Mouse (Mus musculus): ENCODE results near the gene Basp1. TPM values are rescaled to one million over a fixed set of nuclear protein-coding genes. Genes with fewer than 3 reads are reported as not detected.

Gene Basp1
- polyA plus RNA-seq, 1 experiment from 2014 or later, result 32.7 TPM

DNA sequence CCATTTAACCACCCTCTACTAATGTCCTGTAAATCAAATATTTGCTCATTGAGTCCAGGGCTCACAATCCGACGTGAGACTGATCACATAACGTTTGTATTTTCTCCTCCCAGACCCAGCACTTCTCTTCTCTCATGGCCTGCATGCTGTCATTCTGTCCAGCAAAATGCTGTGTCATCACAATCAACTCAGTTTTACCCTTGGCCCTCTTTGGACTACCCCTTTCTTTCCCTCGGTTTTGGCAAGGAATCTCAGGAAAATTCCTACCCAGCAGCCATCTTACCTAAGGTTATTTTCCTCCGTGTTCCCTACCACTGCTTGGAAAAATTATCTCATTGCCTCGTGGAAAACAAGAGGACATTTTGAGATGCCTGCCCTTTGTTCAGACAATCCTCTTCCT, 60.1 kb downstream of the Basp1 start:
- H3K36me3 ChIP-seq, result no peaks in the 10 kb centered on the region
- no peak for ATAC-seq
- H3K27me3 ChIP-seq (replicated peaks), result no peaks in the 10 kb centered on the region
- H3K9me3 ChIP-seq, result no peaks in the 10 kb centered on the region
- no peaks in the 10 kb centered on the region for H3K4me1 ChIP-seq (replicated peaks)
- H3K27ac ChIP-seq, result no peak overlapping the region
- H3K4me3 ChIP-seq (replicated peaks), result no peak overlapping the region
- H3K9ac ChIP-seq, result no peak overlapping the region
- WGBS, result 63% methylated on average over 6 of the region's 6 CpGs
- no peak overlapping the region for H3K4me2 ChIP-seq (replicated peaks)

DNA sequence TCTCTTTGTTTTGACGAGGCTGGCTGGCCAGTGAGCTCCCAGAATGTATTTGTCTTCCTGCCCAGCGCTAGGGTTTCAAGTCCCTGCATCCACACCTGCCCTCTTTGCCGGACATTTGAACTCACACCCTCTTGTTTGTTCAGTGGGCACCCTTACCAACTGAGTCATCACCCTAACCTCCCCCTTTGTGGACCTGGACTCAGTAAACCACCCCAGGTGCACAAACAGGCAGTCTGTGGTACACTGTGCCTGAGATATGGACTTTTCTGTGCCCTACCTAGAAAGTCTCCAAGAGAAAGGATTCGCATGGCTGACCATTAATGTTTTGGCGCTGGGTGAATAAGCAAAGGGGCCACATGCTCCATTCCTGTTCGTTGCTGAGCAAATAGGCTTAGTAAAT, 70.3 kb downstream of the Basp1 start:
- Histone ChIP-seq H3K9ac (no peak overlapping the region), H3K4me1 (replicated peaks) (no peaks in the 10 kb centered on the region), H3K9me3 (no peaks in the 10 kb centered on the region), H3K27me3 (replicated peaks) (no peaks in the 10 kb centered on the region), H3K36me3 (no peaks in the 10 kb centered on the region), H3K4me3 (replicated peaks) (no peak overlapping the region), H3K4me2 (replicated peaks) (no peak overlapping the region), H3K27ac (no peak overlapping the region)
- no peak for ATAC-seq
- 71% methylated on average over 6 of the region's 6 CpGs for WGBS

GRCm38 (mm10) chr15:25335277-25335676, 78.3 kb downstream of the Basp1 start:
- no peak for ATAC-seq
- Histone ChIP-seq H3K4me1 (replicated peaks) (no peaks in the 10 kb centered on the region), H3K27me3 (replicated peaks) (no peaks in the 10 kb centered on the region), H3K4me2 (replicated peaks) (no peak overlapping the region), H3K36me3 (no peaks in the 10 kb centered on the region), H3K27ac (no peak overlapping the region), H3K9ac (no peak overlapping the region), H3K4me3 (replicated peaks) (no peak overlapping the region), H3K9me3 (no peaks in the 10 kb centered on the region)
- 91% methylated on average over 11 of the region's 11 CpGs for WGBS

GRCm38 (mm10) chr15:25331877-25332445, 81.6 kb downstream of the Basp1 start:
- H3K4me2 ChIP-seq (replicated peaks), result no peak overlapping the region
- H3K4me3 ChIP-seq (replicated peaks), result no peak overlapping the region
- H3K9ac ChIP-seq, result no peak overlapping the region
- no peaks in the 10 kb centered on the region for H3K4me1 ChIP-seq (replicated peaks)
- no peak overlapping the region for H3K27ac ChIP-seq
- no peaks in the 10 kb centered on the region for H3K27me3 ChIP-seq (replicated peaks)
- no peaks in the 10 kb centered on the region for H3K36me3 ChIP-seq
- ATAC-seq, result no peak
- WGBS, result 71% methylated on average over 16 of the region's 16 CpGs
- H3K9me3 ChIP-seq, result no peaks in the 10 kb centered on the region

DNA sequence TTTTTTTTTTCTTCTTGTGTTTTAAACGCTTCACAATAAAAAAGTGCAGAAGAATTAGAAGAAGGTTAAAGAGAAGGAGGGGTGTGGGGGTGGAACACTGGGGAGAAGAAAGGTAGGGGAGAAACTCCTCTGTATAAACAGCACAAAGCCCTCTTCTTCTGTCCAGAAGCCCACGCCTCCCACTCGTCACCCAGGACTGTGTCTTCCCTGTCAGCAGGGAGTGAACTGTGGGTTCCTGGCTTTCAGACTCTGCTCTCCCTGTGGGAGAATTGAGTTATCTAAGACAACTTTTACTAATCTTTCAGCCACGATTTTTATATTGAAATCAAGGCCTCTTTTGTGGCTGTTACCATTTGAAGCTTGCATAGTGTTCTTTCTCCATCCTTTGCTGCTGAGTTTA, 82.6 kb downstream of the Basp1 start:
- no peak overlapping the region for H3K9ac ChIP-seq
- ATAC-seq, result no peak
- no peaks in the 10 kb centered on the region for H3K27me3 ChIP-seq (replicated peaks)
- H3K27ac ChIP-seq, result no peak overlapping the region
- 60% methylated on average over 4 of the region's 4 CpGs for WGBS
- H3K4me2 ChIP-seq (replicated peaks), result no peak overlapping the region
- no peaks in the 10 kb centered on the region for H3K36me3 ChIP-seq
- no peaks in the 10 kb centered on the region for H3K4me1 ChIP-seq (replicated peaks)
- H3K9me3 ChIP-seq, result no peaks in the 10 kb centered on the region
- H3K4me3 ChIP-seq (replicated peaks), result no peak overlapping the region

DNA sequence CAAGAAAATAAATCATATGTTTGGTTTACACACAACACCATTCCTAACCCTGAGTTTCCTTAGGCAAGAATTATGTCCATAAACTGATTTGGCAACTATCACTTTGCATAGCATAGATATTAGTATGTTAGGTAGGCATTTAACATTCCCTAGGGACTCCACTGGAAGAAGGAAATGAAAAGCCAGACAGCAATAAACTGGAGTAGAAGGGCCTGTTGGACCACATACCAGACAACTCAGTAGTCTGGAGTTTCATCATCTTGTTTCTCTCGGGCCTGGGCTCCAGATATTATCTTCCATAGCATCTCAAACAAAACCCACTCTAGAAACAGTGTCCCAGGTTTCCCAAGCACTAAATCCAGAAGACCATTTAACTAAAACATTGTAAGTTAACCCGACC, 91.0 kb downstream of the Basp1 start:
- Histone ChIP-seq H3K9ac (no peak overlapping the region), H3K27me3 (replicated peaks) (no peaks in the 10 kb centered on the region), H3K36me3 (no peaks in the 10 kb centered on the region), H3K4me1 (replicated peaks) (no peaks in the 10 kb centered on the region), H3K9me3 (no peaks in the 10 kb centered on the region), H3K27ac (no peak overlapping the region), H3K4me3 (replicated peaks) (no peak overlapping the region), H3K4me2 (replicated peaks) (no peak overlapping the region)
- no peak; the same call in 1 of the 2 replicates for ATAC-seq
- 48% methylated on average over 2 of the region's 2 CpGs for WGBS

GRCm38 (mm10) chr15:25322111-25322510, 91.5 kb downstream of the Basp1 start:
- no peaks in the 10 kb centered on the region for H3K9me3 ChIP-seq

DNA sequence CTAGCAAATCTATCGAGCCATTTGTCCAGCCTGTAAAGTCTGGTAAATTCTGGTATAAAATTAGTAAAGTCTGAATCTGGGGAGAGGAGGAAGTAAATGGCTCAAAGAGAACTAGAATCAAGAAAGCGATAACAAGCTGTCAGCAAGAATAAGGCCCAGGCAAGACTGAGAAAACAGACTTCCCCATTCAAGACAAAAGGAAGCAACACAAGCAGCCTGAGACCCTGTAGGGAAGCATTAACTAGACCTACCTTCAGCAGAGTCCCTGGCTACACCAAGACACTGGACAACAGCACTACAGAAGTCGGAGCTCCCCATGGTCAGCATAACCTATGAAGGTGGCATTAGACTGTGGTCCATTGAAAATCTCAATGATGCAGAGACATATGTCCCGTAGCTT, 91.9 kb downstream of the Basp1 start:
- Histone ChIP-seq H3K9ac (no peak overlapping the region), H3K9me3 (no peaks in the 10 kb centered on the region), H3K27ac (no peak overlapping the region), H3K4me2 (replicated peaks) (no peak overlapping the region), H3K36me3 (no peaks in the 10 kb centered on the region), H3K4me1 (replicated peaks) (no peaks in the 10 kb centered on the region), H3K27me3 (replicated peaks) (no peaks in the 10 kb centered on the region), H3K4me3 (replicated peaks) (no peak overlapping the region)
- ATAC-seq, result no peak
- 90% methylated on average over 4 of the region's 4 CpGs for WGBS

More at GRCm38 (mm10) chr15:25322111-25322510, 91.5 kb downstream of the Basp1 start:
- no peak for ATAC-seq
- Histone ChIP-seq H3K9ac (no peak overlapping the region), H3K36me3 (no peaks in the 10 kb centered on the region), H3K27me3 (replicated peaks) (no peaks in the 10 kb centered on the region), H3K4me2 (replicated peaks) (no peak overlapping the region), H3K4me1 (replicated peaks) (no peaks in the 10 kb centered on the region), H3K4me3 (replicated peaks) (no peak overlapping the region), H3K27ac (no peak overlapping the region)
- WGBS, result 92% methylated on average over 3 of the region's 3 CpGs

DNA sequence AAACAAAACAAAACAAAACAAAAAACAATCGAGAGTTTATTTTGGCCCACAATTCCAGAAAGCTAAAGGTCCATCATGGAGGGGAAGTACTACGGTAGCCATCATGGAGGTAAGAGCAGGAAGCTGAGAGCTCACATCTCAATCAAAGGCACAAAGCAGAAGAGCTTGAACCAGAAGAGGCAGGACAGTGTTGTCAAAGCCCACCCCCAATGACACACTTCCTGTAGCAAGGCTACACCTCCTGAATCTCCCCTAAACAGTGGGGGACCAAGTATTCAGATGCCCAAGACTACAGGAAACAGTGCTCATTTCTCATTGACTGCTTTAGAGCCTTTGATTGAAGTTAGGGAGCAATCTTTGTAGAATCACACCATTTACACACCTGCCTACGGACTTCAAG, 99.1 kb downstream of the Basp1 start:
- Histone ChIP-seq H3K9ac (no peak overlapping the region), H3K4me3 (replicated peaks) (no peak overlapping the region), H3K4me1 (replicated peaks) (no peaks in the 10 kb centered on the region), H3K27ac (no peak overlapping the region), H3K4me2 (replicated peaks) (no peak overlapping the region), H3K9me3 (no peaks in the 10 kb centered on the region), H3K27me3 (replicated peaks) (no peaks in the 10 kb centered on the region), H3K36me3 (no peaks in the 10 kb centered on the region)
- ATAC-seq, result no peak
- WGBS, result 91% methylated on average over 3 of the region's 3 CpGs

Other genes starting within 250 kb of the Basp1 start
- 23.9 and 25.3 TPM in 2 replicates for gene Myo10, start 208.8 kb upstream of the Basp1 start, polyA plus RNA-seq (2015; fragmentation: Nextera tagmentation; extraction: Ambion mirVana)